Mouse (Mus musculus) cortical plate, adult 2 months (tissue): ENCODE results near the gene Phldb2.

Experiments used
- CTCF ChIP-seq: fragments of 200-500 bp; IDR thresholded peaks from 2 replicates; pipeline ENCODE4 v1.5.1; 2011; ENCODE audit warnings: mild to moderate bottlenecking, control low read depth, low read length; ENCODE audit not compliant: insufficient read depth; ENCODE audit errors: extremely low read depth
- POLR2A ChIP-seq: fragments of 200-500 bp; IDR thresholded peaks from 2 replicates; pipeline ENCODE4 v1.6.1; 2011; ENCODE audit warnings: mild to moderate bottlenecking, low read length, control low read depth; ENCODE audit not compliant: insufficient read depth; ENCODE audit errors: extremely low read depth

DNA sequence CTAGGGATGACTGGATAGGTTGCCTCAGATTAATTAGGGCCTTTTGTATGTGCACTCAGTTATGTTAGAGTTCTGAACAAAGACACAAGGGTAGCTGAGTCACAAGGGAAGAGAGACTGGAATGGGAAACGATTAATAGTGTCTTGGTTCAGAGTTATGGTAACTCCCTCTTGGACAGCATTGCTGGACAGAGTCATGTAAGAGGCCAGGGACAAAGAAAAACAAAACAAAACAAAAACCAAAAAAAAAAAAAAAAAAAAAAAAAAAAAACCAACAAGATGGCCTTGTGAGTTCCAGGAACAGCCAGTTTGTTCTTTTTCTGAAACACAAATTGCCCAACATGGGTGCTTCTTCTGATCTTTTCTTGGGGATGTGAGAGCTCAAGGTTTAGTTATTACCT is 32.8 kb upstream of the Phldb2 start:
- no peak for TF ChIP-seq POLR2A
- no peak for TF ChIP-seq CTCF
